Mouse (Mus musculus): ENCODE results near the gene Snrpd2.
"Not testable (repeated sequence)": the region's sequence is repeated elsewhere in the genome, so short reads cannot be mapped to it uniquely, and the experiment has no call there.

Snrpd2 gene

GRCm38 (mm10) chr7:19148875-19149541 is 514 bp upstream of the Snrpd2 start, which contains the start of gene Qpctl:
Qpctl (minus strand) TSS chr7:19149291.
- peak; percentile 96 for DNase-seq (ENCODE audit: low read depth, low spot score)

GRCm38 (mm10) chr7:19151121-19151520 is 1.6 kb downstream of the Snrpd2 start:
- DNase-seq (ENCODE audit: low read depth, low spot score), result not testable (repeated sequence)

DNA sequence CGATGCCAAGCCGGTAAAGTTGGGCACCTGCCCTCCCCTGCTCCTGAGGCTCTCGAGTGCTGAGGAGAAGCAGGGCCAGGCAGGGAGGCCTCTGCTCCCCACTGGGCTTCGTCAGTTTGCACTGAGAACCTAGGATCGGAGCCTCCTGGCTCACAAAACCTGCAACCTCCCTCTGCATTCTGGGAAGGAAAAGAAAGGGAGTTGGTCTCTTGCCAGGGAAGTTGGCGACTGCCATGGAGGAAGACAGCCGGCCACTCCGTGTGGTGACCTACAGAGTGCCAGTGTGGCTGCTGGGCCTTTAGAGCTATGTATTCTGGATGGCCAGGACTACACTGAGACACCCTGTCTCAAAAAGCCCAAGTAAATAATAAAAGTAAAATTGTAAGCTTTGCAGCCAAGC is 5.3 kb downstream of the Snrpd2 start:
- no peak for DNase-seq (ENCODE audit: low read depth, low spot score)

- DNase-seq (ENCODE audit: low read depth, low spot score), result no peak
Measured at GRCm38 (mm10) chr7:19155825-19156475, 6.4 kb downstream of the Snrpd2 start.

GRCm38 (mm10) chr7:19157160-19157800 is 7.8 kb downstream of the Snrpd2 start:
- DNase-seq (ENCODE audit: low read depth, low spot score), result peak; percentile 51

DNA sequence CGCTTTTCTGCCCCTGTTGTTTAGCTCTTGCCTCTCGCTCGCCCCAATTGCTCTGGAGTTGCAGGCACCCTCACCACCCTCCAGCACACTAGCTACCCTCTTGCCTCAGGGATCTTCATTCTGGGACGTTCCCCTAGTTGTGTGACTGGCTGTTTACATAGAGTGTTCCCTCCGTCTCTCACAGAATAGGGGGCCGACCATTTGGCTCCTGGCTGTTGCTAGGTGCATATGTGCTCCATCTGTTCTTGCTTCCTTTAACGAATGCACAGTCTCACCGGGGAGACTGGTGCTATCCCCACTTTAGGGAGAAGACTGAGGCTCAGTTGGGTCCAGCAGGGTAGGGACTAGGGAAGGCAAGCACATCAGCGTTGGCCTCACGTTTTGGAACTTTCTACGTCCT is 9.1 kb downstream of the Snrpd2 start:
- DNase-seq (ENCODE audit: low read depth, low spot score), result no peak

- no peak for DNase-seq (ENCODE audit: low read depth, low spot score)
Measured at GRCm38 (mm10) chr7:19159411-19159810, 9.9 kb downstream of the Snrpd2 start.

DNA sequence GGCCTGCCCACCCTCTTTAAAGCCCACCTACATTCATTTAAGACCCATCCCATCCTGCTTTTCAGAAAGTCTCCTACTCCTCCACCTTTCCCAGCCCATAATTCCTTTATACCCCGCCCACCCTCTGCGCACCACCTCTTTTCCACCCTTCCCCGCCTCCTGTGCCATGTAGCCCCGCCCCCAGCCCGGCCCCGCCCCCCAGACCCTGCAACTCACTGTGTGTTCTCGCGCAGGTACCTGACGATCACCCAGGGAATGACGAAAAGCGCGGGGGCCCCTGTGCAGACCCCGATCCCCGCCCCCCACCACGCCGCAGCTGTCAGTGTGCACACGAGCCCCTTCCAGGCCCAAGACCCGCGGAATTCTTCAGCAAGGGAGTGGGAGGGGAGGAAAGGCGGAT is 10.6 kb downstream of the Snrpd2 start:
- DNase-seq (ENCODE audit: low read depth, low spot score), result no peak

GRCm38 (mm10) chr7:19162928-19163327 is 13.4 kb downstream of the Snrpd2 start:
- DNase-seq (ENCODE audit: low read depth, low spot score), result no peak

GRCm38 (mm10) chr7:19163752-19164151 is 14.2 kb downstream of the Snrpd2 start:
- no peak for DNase-seq (ENCODE audit: low read depth, low spot score)

DNA sequence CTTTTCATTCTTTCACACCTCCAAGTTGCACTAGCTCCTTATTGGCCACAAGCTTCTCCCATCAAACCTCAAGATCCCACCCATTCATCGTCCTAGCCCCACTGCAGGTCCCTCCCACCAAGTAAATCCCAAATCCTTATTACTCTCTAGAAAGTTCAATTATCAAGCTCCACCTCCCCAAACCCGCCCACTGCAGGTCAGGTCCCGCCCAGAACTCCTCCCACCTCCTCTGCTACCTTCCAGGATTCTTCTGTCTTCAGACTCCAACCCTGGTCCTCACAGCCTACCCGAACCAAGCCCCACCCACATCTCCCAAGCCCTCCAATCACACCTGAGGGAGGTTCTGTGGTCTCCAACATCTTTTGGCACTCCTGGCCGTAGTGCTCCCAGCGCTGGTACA is 14.7 kb downstream of the Snrpd2 start:
- no peak for DNase-seq (ENCODE audit: low read depth, low spot score)

GRCm38 (mm10) chr7:19164978-19165377 is 15.5 kb downstream of the Snrpd2 start:
- peak; percentile 44 for DNase-seq (ENCODE audit: low read depth, low spot score)

- DNase-seq (ENCODE audit: low read depth, low spot score), result no peak
Measured at GRCm38 (mm10) chr7:19165656-19166423, 16.3 kb downstream of the Snrpd2 start, which contains the start of gene Gipr. Gipr (minus strand) TSS chr7:19166127.

- DNase-seq (ENCODE audit: low read depth, low spot score), result no peak
Measured at GRCm38 (mm10) chr7:19166990-19167389, 17.5 kb downstream of the Snrpd2 start.

DNA sequence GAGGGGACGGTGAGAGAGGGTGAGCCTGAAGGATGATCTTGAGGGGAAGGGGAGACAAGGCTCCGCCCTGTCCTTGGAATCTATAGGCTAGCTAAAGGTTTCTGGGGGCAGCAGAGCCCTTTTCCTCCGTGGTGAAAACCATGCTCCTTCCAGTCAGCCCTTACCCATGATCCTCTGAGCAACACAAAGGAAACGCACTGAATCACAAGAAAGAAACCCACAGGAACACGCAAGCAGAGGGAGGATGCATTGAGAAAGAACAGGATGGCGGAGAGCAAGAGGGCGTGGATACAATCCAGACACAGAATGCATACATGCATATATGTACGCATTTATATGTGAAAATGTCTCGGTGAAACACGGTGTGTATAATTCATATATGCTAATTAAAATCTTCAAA is 20.0 kb downstream of the Snrpd2 start:
- no peak for DNase-seq (ENCODE audit: low read depth, low spot score)

GRCm38 (mm10) chr7:19170142-19170541 is 20.6 kb downstream of the Snrpd2 start:
- DNase-seq (ENCODE audit: low read depth, low spot score), result no peak

DNA sequence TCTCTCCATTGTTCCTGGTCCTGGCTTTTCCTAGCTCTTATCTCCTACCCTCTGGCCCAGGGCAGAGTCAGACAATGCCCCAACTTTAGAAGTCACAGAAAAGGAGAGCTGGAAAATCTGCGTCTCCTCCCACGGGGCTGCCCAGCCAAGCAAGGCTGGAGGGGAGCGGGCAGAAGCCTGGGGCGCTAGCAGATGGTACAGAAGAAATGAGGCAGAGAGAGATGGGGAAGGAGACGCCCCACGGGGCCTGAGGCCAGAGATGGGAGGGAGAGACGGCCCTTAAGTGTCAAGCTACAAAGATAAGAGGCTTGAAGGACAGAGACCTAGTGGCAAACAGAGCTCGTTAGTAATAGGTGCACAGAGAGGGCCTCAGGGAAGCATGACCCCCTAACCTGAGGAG is 22.3 kb downstream of the Snrpd2 start:
- DNase-seq (ENCODE audit: low read depth, low spot score), result no peak

DNA sequence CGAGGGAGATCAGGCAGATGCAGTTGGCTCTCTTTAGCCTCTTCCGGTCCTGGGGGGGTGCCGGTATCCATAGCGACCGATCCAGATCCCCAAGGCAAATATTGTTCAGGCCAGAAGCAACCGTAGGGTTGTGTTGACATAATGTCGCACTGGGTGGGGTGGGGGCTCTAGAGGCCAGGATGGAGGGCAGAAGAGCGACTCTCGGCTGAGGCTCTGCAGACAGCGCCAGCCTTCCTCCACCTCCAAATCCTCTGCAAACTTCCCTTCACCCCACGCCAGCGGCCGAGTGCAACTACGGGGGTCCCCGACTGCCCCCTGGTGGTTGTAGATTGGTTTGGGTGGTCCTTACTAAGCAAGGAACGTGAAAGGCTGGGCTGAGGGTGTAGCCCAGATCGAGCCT is 23.4 kb downstream of the Snrpd2 start:
- no peak for DNase-seq (ENCODE audit: low read depth, low spot score)

- DNase-seq (ENCODE audit: low read depth, low spot score), result no peak
Measured at GRCm38 (mm10) chr7:19175708-19176515, 26.4 kb downstream of the Snrpd2 start, which contains the start of gene Eml2. Eml2 (plus strand) TSS chr7:19176421.

DNA sequence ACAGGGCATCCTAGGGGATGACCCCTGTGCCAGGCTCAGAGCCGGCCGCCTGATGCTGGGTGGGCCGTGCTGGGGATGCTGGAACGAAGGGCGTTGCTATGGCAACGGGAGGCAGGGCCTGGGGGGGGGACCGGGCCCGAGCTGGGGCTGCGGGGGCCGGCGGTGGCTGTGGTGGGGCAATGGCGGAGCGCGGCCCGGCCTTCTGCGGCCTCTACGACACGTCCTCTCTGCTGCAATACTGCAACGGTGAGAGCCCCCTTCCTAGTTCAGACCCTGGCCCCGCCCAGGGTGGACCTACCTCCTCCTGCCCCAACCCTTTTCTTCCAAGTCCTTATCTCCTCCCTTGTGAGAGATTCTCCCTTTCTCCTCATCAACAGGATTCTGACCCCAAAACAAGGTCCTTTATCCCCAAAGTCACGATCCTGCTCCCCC is 27.0 kb downstream of the Snrpd2 start:
- DNase-seq (ENCODE audit: low read depth, low spot score), result no peak

GRCm38 (mm10) chr7:19177216-19177615 is 27.7 kb downstream of the Snrpd2 start:
- DNase-seq (ENCODE audit: low read depth, low spot score), result no peak
